Mouse (Mus musculus): ENCODE measurements at regions not wholly inside any gene's neighbourhood (a gene's known extent, or its start where the extent isn't known, plus 50 kb on each side); places are given as distances from the start of the nearest gene placed in this dataset.

DNA sequence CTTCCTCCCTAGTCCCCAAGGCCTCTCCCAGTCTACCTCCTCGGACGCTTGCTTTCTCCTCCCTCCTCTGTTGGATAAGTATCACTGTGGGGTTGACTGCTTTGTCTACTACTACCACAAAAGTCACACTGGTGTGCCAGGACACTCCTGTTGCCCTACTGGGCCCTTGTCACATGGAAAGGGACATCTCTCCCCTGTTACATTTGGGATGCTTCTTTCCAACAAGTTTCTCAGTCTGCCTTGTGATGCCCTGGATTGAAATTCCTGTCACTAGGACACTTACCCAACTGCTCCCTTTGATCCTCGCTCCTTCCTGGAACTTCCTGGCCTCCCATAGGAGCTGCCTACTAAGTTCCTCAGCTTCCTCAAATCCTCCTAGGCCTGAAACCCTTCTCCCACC, 501.9 kb upstream of the Nox3 start:
- no peak for DNase-seq (ENCODE audit: low spot score in 2 of 2)

DNA sequence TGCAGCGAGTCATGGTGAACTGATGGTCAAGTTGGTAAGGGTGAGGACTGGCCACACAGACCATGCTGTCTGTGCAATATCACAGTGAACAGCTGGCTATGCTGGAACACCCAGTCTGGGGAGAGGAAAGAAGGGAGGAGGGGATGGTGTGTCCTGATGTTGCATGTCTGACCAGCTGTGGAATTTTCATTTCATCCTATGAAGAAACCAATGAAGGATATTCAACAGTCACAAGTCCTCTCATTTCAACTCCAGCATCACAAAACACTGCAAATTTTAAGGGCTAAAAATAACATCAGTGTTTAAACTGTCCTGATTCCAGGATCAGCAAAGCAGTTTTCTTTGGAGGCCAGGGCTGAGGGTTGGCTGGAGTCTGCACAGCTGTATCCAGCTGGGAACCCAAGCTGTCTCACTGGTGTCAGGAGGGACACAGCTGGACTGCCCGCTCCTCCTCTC, 503.7 kb upstream of the Nox3 start:
- peak in 1 of 2 experiments; percentile 41 for DNase-seq (ENCODE audit: low spot score in 2 of 2)

DNA sequence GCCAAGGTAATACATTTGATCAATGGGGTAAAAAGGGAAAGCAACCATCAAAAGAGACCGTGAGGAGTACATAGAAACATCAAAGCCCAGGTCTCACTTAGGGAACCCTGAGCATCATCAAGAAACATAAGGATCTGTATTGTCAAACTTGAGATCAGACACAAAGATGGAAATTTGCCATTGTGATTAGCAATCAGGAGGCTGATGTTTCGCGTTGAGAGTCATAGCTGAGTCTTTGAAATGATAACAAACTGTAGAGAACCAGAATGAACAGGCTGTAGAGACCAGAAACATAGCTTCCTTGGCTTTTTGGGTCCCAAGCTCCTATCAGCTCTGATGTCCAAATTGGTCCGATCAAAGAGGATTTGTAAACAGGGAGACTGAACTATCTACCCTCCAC, 505.2 kb upstream of the Nox3 start:
- DNase-seq (ENCODE audit: low spot score in 2 of 2), result no peak

DNA sequence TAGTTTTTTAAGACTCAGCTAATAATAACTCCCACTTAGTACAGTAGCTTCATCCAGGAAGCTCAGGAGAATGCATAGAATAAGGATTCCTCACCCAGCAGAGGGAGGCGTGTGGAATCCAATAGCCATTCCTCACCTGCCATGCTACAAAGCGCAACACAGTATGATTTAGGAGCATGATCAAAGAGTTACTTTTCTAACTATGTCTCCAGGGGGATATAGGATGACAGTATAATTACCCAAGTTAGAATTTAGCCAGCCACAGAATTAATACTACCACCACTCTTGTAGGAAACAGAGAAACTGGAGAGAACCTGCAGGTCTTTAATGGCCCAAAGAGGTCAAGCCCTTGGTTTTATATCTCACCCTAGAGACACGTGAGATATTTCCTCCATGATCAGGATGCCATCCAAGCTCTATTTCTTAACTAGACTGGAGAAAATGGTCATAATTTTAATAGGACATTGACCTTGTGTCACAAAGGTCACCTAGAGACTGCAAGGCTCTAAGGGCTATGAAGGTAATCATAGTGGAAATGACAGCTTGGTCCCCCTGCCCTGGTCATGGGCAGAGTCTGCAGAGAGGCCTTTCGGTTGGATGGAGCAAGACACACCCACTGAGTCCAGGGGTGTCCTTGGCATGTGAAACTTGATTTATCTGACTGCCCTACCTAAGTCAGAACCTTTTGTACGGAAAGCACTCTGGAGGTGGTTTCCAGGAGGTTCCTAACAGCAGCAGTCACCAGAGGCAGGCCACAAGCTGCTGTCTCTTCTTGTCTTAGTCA, 512.3 kb upstream of the Nox3 start:
- DNase-seq (ENCODE audit: low spot score in 2 of 2), result peak in 1 of 2 experiments; percentile 16

DNA sequence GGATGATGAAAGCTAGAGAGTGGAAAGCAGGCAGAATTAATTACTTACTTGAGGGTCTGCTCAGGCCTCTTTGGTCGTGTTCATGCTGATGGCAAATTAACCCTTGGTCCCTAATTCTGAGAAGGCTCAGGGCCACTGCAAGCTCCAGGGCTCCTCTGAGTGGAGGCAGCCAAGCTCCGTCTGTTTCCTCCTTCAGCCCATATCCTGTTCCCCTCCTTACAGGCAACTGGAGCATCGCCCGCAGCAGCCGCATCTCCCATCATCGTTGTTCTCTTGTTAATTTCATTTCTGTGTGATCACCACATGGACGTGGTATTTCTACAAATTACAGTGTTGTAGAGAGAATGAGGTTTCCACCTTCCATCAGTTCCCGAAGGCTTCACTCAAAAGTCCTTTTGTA, 513.6 kb upstream of the Nox3 start:
- peak in 1 of 2 experiments; percentile 38 for DNase-seq (ENCODE audit: low spot score in 2 of 2)

DNA sequence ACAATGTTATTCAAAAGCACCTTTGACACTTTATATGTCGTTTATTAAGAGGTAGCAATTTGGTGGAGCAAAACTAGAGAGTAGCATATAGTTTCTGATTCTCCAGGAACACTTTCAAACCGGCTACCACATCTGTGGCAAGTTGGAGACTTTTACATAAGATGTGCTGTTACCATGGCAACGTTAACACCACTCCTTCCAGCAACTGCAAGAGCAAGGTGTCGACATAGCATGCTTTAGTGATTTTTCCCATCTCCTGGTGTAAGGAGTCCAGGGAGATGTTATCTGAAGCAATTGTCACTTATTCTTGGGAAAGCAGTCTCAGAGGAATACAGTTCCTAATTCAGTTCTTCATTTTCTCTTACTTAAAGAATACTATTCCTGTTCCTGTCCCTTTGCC, 516.5 kb upstream of the Nox3 start:
- no peak for DNase-seq (ENCODE audit: low spot score in 2 of 2)

DNA sequence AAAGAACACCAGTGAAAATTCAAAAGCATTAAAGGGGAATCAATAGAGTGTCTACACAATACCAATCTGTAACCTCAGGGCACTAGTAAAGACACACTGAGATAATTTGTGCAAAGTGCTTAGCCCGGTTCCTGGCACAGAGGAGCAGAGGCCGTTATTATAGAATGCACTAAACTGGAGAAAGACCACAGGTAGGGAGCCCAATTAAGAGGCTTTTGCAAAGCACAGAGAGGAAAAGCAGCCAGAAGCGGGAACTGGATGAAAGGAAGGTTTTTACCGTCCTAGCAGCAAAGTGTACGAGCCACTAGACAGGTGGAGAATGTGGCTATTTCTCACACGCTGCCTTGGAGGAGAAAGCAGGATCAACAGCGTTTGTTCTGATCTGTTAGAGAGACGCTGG, 518.9 kb upstream of the Nox3 start:
- no peak for DNase-seq (ENCODE audit: low spot score in 2 of 2)

DNA sequence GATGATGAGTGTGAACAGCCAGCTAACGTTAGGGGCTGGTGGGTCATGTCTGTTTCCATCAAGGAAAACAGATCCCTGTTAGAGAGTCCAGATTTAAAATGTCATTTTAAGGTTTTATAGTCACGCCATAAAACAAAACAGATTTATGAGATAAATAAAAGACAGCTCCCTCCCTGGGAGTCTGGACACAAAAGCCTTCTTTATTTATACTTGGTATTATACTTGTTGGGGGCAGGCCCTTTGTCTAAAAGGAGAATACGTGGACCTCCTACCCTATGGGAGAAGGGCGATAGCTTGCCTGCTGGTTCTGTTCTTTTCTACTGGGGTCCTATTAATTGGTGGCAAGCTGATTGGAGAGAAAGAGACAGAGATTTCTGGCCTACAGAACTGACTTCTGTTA, 520.1 kb upstream of the Nox3 start:
- no peak for DNase-seq (ENCODE audit: low spot score in 2 of 2)

DNA sequence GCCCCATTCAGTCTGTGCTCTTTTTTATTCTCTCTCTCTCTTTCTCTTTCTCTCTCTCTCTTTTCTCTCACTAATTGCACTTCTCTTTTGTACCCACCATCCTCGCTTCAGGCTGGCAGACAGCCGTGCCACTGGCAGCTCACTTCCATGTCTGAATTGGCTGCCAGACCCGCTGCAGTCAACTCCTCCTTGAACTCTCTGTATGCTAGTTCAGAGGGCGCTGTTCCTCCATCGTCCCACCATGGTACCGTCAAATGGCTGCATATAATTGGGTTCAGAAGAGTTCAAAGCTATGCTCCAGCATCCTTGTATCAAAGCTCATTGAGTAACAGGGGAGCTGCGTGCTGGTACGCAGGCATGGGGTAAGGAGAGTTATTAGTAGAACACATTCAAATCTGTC, 520.7 kb upstream of the Nox3 start:
- no peak for DNase-seq (ENCODE audit: low spot score in 2 of 2)

DNA sequence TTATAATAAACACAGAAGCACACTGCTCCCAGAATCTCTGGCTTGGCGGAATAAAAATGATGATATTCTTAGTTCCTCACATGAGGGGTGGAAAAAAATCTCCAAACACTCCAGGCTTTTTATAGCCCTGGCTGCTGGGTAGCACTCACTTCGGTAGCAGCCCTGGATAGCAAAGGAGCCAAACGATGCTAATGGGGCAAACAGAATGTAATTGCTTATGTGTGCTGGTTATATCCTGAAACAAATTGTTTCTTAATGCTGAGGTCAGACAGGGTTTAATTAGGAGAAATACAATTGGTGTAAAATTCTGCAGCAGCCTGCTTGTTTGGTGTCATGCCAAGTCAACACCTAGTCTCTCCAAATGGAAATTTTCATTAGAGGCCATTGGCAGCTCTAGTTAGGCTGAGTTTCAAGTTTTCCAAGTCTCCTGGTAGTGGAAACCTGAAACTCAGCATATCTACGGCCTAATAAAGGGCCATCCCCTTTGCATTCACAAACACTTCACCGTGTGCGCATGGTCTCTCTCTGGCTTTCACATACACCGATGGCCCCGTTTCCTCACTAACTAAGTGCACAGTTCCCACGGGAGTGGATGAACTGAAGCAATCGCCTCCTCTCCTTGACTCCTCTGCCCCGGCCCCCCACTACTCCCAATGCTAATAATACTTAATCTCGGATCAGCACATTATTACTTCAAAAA, 524.8 kb upstream of the Nox3 start:
- no peak for DNase-seq (ENCODE audit: low spot score in 2 of 2)

DNA sequence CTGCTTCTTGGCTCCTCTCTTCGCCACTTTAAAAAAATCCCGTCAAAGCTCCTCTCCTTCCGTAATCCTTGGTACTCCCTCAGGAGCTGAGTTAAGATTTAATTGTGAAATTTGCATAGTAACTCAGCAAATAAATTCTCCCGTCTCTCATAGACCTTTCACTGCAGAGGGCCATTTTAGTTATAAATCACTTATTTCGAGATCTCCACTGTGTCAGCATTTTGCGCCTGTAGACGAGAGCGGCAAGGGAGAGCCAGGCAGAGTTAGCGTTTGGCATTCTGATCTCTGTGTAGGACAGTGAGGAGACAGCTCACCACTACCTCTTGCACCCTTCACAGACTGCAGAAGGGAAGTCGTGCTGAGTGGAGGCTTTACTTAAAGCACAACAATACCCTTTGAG, 531.8 kb upstream of the Nox3 start:
- no peak for DNase-seq (ENCODE audit: low spot score in 2 of 2)

DNA sequence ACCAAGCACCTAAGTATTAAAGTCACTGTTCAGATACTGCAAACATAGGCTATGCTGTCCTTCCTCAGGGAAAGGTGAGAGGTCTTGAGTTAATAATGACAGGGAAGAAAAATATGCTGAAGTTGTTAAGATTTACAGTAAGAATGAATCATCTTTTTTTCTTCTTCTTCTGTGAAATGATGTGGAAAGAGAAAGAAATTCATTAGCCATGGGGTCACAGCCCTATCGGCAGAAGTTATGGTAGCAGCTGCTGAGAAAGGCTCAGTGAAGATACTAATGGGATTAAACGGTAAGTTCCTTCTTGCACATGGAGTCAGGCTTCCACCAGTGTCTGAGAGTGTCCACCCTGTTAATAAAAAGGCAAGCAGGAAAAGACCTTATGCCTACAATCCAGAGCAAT, 533.9 kb upstream of the Nox3 start:
- no peak for DNase-seq (ENCODE audit: low spot score in 2 of 2)

DNA sequence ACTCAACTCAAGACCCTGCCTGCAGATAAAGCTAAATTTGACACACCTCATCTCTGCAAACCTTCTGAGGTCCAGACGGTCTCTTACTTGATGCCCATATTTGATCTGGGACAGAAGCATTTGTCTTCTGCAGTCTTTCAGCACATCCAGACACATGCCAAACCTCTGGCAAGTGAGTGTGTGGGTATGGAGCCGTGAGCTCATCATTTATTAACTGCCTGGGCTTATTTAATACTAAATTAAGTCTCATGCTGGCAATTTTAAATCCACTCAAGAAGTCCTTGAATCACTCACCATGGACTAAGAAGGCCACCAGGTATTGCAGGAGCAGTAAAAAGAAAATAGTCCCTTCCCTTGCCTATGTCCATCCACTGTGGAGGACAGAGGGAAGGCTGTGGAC, 554.4 kb upstream of the Nox3 start:
- no peak for DNase-seq (ENCODE audit: low spot score in 2 of 2)

DNA sequence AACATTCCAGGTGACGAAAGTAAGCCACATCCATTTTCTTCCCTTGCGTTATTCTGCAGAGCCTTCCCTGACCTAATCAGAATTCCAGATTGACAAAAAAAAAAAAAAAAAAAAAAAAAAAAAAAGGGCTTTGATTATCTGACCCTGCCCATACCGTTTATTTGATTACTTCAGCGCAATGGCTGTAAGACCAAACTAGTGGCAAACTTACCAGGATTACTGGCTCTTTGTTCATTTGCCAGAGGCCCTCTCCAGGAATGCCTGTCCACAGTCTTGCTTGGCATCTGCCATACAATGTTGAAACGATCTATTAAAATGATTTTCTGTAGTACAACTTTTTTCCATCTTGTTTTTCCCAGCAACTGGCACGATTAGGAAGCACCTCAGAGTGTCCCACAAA, 569.4 kb upstream of the Nox3 start:
- no peak for DNase-seq (ENCODE audit: low spot score in 2 of 2)

DNA sequence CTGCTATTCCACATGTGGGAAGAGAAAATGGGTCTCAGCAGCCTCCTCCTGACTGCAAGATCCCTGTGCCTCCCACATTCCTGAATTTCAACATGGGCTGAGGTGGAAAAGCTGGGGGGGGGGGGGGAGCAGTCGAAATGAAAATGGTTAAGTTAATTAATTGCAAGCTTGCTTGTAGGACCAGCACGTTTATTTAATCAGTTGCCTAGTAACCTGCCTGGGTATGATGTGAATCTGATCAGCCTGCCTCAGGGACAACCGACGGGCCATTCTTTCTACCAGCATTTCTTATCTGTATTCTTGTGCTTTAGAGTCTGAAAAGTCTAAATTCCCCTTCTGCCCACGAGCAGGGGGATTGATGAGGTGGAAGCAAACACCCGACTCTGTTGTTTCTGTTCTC, 569.9 kb upstream of the Nox3 start:
- no peak for DNase-seq (ENCODE audit: low spot score in 2 of 2)

DNA sequence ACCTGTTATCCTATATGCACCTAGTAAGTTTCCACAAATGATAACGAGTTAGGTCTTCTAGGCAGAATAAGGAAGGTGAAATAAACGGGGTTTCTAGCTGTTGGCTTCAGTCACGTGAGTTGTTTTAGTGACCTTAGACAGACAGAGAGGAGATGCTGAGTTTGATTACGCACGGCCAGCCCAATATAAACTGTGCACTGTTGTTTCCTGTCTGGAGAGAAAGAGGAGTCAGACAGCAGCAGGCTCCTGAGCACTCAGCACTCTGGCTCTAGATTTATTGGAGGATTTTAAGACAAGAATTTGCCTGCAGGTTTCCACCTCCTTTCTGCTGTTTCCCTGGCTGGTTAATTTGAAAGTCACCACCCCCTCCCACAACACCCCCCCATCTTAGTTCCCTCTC, 570.4 kb upstream of the Nox3 start:
- DNase-seq (ENCODE audit: low spot score in 2 of 2), result no peak

DNA sequence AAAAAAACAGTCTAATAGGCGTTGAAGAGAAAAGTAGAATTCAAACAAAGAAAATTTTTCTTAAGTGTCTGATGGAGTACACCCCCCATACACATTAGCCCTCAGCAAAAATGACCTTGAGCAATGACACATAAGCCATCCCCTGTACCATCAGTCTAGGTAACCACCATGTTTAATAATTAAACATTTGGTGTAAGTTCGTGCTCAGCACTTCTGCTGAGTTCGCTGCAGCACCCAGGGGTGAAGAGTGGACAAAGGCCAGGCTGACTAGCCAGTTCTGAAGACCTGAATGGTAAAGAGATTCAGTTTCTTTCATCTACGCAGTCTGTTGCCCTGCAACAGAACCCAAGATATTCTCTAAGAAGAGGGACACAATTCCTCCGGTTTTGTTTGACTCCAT, 572.3 kb upstream of the Nox3 start:
- DNase-seq (ENCODE audit: low spot score in 2 of 2), result no peak

DNA sequence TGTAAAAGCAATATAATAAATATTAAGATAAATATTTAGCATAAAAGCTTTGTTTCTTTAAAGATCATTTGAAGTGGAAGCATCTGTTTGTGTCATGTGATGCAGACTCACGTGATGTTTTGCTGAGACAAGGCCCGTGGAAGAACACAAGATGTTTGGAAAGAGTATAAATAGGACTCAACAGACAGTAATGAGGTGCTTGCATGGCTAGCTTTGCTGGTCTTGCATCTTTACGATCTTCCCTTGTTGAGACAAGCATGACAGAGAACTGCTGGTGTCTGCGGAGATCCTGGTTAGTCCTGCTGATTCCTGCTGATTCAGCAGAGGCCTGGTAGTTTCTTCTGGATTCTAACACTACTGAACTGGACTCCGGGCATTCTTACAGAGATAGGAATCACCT, 576.4 kb upstream of the Nox3 start:
- no peak for DNase-seq (ENCODE audit: low spot score in 2 of 2)

DNA sequence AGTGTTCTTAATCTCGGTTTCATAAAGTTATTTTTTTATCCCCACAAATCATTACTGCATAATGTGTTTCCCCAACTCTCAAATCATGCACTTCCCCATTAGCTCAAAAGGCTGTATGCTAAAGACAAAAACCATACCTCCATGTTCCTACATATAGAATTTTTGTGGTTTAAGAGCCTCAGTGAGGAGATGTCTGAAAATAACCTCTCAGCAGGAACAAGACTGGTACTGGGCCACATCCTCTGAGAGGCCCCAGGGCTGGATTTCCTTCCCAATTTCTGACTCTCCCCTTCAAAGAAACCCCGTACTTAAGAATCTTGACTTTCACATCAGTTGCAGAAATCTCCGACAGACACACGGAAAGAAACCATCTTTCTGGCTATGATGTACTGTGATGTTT, 580.7 kb upstream of the Nox3 start:
- DNase-seq (ENCODE audit: low spot score in 2 of 2), result no peak

DNA sequence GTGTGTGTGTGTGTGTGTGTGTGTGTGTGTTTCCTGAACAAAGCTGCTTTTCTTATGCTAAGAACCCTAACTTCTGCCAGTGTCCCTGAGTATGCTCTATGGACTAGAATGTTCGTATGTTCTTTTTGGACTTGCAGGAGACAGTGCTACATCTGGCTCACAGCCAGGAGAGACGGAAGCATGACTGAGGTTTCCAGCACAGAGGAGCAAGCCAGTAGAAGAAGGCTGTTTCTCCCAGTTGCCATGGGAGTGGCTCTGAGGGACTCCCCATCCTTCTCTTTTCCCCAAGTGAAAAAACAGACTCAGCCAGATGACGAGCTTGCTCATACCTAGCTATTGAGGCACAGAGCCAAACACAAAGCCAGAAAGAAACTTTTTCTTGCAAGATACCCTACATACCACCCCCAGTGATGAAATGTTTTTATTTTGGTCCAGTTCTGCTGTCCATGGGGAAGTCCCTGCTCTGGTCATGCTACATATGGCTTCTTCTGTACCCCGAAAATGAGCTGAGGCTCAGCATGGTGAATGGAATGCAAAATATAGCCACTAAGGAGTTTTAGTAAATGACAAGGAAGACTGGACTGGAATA, 582.3 kb upstream of the Nox3 start:
- no peak for DNase-seq (ENCODE audit: low spot score in 2 of 2)

DNA sequence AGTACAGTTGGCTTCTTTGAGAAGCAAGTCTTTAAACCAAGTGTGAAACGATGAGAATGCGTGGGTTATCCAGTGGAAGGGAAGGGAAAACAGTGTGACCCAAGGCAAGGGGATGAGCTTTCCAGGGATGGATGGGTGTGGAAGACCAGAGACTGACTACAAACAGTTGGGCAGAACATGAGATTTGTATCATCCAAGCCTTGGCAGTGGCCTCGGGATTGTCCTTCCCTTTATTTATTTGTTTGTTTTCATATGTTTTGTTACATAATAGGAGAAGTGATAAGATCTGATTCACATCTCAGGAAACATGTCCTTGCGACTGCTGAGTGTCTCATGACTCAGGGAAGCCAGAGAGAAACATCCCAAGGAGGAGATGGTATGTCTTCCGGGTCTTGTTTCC, 585.4 kb upstream of the Nox3 start:
- no peak for DNase-seq (ENCODE audit: low spot score in 2 of 2)

DNA sequence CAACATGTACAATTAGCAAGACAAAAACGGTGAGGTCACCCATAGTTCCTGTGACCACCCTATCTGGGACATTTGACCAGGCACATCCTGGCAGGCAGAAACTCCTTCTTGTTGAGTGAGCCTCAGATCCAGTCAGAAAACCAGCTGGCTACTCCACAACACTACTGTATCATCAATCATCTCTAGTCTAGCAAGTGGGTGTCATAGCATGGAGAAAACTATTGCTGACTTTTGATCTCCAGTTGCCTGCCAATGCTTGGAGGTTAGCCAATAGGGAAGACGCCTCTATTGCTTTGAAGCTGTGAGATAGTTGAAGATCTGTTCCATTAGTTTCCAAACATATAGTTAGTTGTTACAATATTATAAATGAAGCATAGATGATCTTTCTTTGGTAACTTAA, 595.4 kb upstream of the Nox3 start:
- DNase-seq (ENCODE audit: low spot score in 2 of 2), result no peak

DNA sequence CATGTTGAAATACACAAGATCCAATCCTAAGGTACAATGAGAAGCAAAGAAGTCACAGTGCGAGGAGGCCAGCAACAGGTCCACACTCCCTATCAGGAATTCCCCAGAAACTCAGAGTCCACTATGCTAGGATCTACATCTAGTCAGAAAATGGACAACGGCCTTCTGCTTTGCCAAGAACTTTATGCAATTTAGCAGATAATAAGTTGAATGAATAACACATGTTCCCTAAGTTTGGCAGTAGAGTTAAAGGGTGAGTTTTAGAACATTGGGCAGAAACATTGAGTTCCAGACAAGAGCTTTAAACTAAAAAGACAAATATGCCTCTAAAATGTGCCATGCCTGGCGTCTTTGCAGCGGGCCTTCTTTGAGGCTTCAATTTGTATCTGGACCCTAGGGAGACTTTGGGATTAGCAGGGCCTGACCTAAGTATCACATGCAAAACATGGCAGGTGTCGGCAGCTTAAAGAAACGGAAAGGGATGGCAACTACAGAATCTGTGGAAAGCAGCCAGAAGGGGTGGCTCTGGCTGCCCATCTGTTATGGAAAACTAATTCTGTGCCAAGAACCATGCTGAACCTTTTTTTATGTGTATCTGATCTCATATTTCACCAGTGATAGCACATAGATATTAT, 600.6 kb upstream of the Nox3 start:
- no peak for DNase-seq (ENCODE audit: low spot score in 2 of 2)

Data from spleen, postnatal 4 days (tissue).